Mouse (Mus musculus): ENCODE results near the gene Cacna1g.

Cacna1g gene

DNA sequence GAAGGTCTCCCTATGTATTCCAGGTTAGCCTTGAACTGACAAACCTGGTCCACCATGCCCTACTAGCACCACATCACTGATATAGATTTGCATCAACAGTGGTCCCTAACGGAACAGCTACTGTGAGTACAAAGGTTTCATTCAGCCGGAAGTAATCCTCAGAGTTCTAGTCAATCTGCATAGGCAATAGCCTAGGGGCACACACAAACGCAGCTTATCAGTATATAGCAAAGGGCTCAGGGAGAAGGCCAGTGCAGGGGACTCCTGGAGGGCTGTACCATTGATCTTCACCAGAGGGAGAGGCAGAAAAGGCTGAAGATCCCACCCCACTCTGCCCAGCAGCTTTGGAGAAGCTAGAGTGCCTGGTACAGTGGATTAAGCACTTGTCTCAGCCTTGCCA is 27.0 kb downstream of the Cacna1g start:
- DNase-seq (ENCODE audit: low spot score in 2 of 2) = no peak

DNA sequence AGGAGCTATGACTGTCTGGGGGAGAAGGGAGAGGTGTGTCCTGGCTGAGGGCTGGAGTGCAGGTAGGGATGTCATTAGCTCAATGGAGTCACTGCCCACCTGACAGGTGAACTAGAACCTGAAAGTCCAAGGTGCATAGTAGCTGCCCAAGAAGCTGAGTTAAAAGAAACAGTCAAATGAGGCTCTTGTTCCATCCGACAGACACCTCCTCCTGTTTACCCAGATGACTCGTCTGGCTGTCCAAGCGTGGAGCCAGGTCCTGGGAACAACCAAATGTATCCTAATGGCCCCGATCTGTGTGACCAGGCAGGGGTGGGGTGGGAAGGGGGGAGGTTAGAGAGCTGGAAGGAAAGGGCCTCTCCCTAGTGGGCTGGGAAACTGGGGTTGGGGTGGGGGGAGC is 28.7 kb downstream of the Cacna1g start:
- no peak for DNase-seq (ENCODE audit: low spot score in 2 of 2)

- no peak for DNase-seq (ENCODE audit: low spot score in 2 of 2)
Measured at GRCm38 (mm10) chr11:94444829-94445228, 29.2 kb downstream of the Cacna1g start.

DNA sequence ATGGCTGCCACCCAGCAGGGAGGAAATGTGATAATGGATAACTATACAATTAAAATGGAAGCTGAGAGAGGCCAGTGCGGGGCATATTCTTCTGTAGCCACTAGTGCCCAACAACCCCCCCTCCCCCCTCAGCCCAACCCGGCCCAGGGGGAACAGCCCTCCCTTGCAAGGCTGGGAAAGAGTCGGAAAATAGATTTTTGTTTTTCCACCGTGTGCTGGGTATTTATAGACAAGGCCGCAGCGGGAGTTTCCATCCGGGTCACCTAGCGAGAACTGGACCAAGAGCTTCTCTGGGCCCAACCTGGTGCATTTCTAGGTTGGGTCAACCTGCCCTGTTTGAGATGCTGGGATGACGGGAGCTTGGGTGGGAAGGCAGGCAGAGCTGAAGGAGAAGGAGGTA is 32.2 kb downstream of the Cacna1g start:
- no peak for DNase-seq (ENCODE audit: low spot score in 2 of 2)

GRCm38 (mm10) chr11:94441122-94441521 is 32.9 kb downstream of the Cacna1g start:
- DNase-seq (ENCODE audit: low spot score in 2 of 2) = no peak

DNA sequence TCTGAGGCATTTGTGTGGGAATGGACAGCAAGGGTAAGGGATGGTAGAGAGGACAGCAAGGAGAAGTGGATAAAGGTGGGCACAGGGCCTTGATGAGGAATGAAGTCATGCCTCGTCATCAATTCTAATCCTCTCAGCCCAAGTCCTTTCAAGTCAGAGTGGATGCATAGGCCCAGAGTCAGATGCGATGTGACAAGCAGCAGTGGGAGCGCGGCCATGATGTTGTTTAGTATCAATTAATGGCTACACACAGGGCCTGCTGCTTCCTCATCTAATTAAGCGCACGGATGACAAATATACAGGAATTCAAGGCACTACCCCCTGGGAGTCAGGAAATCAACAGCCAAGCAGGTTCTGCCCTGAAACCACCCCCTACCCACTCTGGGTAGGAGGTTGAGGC is 33.6 kb downstream of the Cacna1g start:
- DNase-seq (ENCODE audit: low spot score in 2 of 2) = no peak

- no peak for DNase-seq (ENCODE audit: low spot score in 2 of 2)
Measured at GRCm38 (mm10) chr11:94429011-94429651, 44.9 kb downstream of the Cacna1g start.

- DNase-seq (ENCODE audit: low spot score in 2 of 2) = peak; percentile 78
Measured at GRCm38 (mm10) chr11:94428091-94428835, 45.7 kb downstream of the Cacna1g start.

- DNase-seq (ENCODE audit: low spot score in 2 of 2) = no peak
Measured at GRCm38 (mm10) chr11:94425656-94426055, 48.3 kb downstream of the Cacna1g start.

GRCm38 (mm10) chr11:94425215-94425614 is 48.8 kb downstream of the Cacna1g start:
- DNase-seq (ENCODE audit: low spot score in 2 of 2) = no peak

- no peak for DNase-seq (ENCODE audit: low spot score in 2 of 2)
Measured at GRCm38 (mm10) chr11:94424380-94424779, 49.6 kb downstream of the Cacna1g start.

- no peak for DNase-seq (ENCODE audit: low spot score in 2 of 2)
Measured at GRCm38 (mm10) chr11:94423855-94424254, 50.1 kb downstream of the Cacna1g start.

- no peak for DNase-seq (ENCODE audit: low spot score in 2 of 2)
Measured at GRCm38 (mm10) chr11:94420991-94421390, 53.0 kb downstream of the Cacna1g start.

GRCm38 (mm10) chr11:94420325-94420724 is 53.7 kb downstream of the Cacna1g start:
- no peak for DNase-seq (ENCODE audit: low spot score in 2 of 2)

GRCm38 (mm10) chr11:94419004-94419727 is 54.8 kb downstream of the Cacna1g start:
- no peak for DNase-seq (ENCODE audit: low spot score in 2 of 2)

DNA sequence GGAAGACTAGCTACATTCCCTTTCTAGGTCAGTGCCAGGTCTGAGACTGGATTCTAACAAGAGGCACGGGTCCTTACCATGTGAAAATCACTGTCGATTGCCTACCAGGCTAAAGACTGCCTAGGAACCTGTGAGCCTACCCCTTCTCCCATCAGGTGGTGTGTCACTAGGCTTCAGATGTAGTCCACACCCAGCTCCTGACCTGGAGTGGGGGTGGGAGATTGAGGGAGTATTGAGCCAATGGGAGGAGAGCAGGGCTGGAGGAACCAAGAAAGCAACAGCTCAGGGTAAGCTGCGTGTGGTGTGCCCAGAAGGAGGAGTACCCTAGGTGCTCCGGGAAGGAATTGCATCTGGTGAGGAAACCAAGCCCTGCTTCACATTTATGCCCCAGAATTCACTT is 60.0 kb downstream of the Cacna1g start:
- DNase-seq (ENCODE audit: low spot score in 2 of 2) = no peak

DNA sequence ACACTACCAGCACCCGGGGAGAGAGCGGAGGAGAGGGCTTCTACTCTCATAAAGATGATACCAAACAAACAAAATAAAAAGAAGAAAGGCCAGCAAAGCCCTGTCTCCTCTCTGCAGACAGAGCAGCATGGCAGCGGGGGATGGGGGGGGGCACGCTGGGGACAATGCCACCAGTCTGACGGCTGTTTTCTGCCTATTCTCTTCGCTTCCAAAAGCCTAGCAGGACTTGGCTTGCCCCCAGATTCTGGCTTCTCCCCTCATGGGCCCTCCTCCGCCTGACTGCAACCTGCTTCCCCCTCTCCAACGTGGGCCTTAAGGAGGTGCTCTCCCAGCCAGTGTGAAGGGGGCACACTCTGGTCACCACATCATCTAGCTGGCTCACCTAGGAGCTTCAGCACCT is 60.5 kb downstream of the Cacna1g start:
- DNase-seq (ENCODE audit: low spot score in 2 of 2) = no peak

DNA sequence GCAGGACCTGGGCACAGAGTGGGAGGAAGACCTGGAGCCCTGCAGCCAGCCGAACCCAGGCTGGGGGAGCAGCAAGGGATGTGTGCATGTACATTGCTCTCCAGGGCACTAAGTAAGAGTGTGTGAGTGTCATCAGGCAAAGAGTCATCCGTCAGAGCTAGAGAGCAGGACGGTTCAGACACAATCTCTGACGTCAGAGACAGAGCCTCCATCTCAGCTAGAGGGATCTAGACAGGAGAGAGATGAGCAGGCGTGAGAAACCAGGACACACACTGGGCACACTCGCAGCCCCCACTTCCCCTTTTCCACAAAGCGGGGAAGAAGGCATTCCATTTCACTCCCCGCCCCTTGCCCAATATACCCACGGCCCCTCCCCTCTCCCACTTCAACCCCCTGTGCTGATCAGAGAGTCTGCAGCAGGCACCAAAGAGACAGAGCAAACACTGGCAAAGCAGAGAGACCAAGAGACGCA is 61.0 kb downstream of the Cacna1g start:
- no peak for DNase-seq (ENCODE audit: low spot score in 2 of 2)

DNA sequence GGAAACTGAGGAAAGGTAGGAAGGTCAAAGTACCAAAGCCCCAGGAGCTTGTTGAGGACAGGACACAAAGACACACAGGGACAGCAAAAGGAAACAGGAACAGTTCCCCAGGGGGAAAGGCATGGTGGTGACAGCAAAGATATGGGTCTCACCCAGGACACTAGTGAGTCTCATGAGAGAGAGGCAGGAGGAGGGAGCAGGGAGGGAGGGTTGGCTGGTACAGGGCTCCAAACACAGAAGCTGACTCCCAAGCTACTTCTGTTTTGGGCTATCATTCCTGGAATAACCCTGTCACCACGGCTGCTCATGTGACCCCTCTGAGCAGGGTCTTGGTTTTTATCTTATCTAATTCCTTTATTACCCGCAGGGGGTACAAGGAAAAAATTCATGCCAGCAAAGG is 61.4 kb downstream of the Cacna1g start:
- DNase-seq (ENCODE audit: low spot score in 2 of 2) = no peak

DNA sequence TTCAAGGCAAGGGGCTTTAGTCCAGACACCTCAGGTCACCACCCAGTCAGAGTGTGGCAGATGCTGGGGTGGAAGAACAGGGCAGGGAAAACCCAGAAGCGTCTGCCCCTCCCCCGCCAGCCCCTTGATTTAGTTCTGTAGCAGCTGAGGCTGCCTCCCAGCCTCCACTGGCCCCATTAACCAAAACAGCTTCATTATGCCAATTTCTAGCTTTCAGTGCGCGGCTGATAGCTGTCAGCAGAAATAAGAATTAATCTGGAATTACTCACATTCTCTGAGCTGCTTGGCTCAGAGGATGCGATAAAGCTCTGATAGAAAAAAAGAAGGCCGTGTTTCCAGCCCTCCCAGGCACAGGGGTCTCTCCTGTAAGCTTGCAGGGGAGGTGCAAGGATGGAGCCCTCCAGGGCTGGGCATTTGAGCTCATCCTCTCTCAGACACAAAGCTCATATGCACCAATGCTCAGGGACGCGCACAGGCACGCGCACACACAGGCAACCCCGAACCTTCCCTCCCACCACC is 66.1 kb downstream of the Cacna1g start:
- DNase-seq (ENCODE audit: low spot score in 2 of 2) = no peak

DNA sequence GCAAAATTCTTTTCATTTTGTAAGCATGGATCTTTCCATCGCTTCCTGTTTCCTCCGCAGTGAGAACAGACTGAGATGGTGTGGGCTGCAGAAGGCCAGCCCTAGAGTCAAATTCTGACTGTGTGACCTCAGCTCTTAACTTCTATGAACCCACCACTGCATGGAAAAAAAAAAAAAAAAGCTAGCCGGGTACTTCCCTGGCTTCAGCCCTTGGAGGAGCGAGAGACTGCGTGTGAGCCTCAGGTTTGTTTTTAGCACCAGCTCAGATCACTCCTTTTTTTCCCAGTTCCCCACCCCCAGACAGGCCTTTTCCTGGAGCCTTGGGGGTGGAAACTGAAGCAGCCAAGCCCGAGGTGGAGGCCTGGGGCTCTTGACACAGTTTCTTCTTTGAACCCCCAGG is 68.7 kb downstream of the Cacna1g start:
- no peak for DNase-seq (ENCODE audit: low spot score in 2 of 2)

DNA sequence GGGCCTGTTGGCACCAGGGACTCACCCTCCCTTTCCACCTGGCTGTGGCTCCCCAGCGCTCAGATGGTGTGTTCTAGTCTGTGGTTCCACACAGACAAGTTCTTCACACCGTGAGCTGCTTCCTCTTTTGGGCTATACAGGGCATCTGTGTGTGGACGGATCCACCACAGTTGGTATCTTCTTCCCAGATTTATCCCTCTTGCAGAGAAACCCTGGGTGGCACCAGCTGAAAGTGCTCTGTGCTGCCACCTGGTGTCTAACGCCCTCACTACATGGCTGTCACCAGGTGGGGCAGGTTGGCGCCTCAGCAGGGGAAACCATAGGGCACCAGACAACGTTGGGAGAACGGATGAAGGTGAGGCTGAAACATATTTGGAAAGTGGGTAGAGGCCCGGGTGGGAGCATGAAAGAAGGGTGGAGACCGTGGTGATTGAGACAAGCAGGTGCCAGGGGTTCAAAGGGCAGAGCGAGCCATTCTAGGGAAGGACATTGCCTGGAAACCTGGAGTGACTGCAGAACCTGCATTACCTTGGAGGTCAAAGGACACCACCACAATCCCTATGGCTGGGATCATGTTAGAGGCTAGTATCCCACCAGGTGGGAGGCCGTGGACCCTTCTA is 69.2 kb downstream of the Cacna1g start:
- peak; percentile 62 to 77 for DNase-seq (ENCODE audit: low spot score in 2 of 2)

All from frontal cortex, postnatal 10 days (tissue).